Mouse (Mus musculus) testis, postnatal 10 days (tissue): ENCODE data around the gene Ncoa3.

Experiments used
- DNase-seq: peaks from one replicate; pipeline ENCODE4 v3.0.0; 2021; ENCODE audit warnings: low spot score

The Ncoa3 gene

GRCm38 (mm10) chr2:166002429-166002828 is 10.0 kb downstream of the Ncoa3 start:
- no peak for DNase-seq

GRCm38 (mm10) chr2:166003004-166003403 is 10.6 kb downstream of the Ncoa3 start:
- no peak for DNase-seq

GRCm38 (mm10) chr2:166007046-166007445 is 14.6 kb downstream of the Ncoa3 start:
- no peak for DNase-seq

DNA sequence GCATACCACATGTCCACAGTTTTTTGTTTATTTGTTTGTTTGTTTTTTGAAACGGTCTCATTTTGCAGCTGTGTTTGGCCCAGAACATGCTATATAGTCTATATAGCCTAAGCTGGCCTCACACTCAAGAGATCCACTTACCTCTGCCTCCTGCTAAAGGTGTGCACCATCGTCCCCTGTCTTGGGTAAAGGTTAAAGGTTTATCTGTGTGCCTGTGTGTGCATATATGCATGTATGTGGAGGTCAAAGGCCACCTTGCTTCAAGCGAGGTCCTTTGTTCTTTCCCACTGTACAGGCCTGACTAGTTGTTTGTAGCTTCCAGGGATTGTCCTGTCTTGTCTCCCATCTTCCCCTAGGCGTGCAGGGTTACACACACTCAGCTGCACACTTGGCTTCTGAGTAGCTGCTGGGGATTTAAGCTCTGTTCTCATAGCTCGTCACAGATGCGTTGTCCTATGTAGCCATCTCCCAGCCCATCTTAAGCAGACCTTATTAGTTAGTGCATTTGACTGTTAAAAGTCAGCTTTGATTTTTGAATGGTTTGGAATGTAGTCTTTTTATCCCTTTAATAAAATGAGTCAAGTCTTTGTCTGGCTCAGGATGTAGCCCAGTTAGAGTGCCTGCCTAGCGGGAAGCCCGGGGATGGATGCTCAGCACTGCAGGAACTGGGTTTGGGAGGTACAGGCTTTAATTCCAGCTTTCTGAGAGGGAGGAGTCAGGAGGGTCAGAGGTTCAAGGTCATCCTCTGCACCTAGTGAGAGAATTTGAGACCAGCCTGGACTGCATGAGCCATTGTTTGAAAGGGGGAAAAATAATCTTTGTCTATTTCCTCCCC is 16.3 kb downstream of the Ncoa3 start:
- DNase-seq = no peak

- no peak for DNase-seq
Observed at GRCm38 (mm10) chr2:166009393-166009947, 17.0 kb downstream of the Ncoa3 start.

DNA sequence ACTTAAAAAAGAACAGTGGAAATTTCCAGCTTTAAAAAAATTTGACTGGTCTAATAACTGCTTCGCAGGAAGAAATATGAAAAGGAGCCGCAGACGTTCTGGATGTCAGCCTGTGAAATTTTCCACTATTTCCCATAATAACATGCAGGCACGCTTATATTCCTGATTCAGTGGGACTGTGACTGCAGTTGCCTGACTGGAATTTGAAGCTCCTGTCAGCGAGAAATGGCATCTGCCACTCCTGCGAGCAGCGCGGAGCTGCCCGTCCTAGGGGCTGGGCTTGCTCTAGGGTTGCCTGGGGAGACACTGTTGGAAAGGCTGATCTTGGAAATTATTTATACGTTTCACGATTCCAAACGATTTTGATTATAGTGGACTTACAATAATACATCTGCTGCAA is 17.9 kb downstream of the Ncoa3 start:
- no peak for DNase-seq

DNA sequence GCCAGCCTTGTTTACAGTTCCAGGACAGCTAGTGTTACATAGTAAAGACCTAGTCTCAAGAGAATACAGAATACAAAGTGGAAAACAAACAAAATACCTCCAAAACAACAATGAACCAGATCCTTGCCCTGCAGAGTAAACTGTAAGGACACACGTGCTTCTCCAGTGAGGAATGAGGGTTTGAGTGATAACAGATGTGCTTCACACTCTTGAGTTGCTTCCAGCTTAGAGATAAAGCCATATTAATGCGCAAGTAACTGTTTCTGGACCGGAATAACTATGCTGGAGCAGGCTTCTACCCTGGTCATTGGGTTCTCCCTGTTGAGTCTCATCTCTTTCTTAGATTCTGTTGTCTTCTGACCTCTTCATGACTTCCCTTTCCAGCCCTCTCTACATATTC is 19.0 kb downstream of the Ncoa3 start:
- no peak for DNase-seq

DNA sequence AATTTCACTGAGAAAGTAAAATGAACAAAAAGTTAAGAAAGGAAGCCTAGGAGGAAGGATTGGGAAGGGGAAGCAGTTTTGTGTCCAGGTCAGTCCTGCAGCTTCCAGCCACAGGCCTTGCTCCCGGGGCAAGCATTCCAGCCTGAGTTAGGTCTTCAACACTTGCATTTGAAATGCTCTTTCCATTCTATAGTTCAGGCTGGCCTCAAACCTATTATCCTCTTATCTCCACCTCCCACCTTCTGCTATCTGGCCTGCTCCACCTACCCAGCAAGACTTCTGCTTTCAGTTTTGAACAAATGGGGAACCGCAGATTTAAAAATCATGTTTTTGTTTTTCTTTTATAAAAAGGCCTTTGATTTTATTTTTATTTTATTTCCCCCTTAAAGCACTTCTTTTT is 19.7 kb downstream of the Ncoa3 start:
- no peak for DNase-seq

- DNase-seq = no peak
Observed at GRCm38 (mm10) chr2:166018769-166019168, 26.3 kb downstream of the Ncoa3 start.

GRCm38 (mm10) chr2:166020026-166020425 is 27.6 kb downstream of the Ncoa3 start:
- no peak for DNase-seq

DNA sequence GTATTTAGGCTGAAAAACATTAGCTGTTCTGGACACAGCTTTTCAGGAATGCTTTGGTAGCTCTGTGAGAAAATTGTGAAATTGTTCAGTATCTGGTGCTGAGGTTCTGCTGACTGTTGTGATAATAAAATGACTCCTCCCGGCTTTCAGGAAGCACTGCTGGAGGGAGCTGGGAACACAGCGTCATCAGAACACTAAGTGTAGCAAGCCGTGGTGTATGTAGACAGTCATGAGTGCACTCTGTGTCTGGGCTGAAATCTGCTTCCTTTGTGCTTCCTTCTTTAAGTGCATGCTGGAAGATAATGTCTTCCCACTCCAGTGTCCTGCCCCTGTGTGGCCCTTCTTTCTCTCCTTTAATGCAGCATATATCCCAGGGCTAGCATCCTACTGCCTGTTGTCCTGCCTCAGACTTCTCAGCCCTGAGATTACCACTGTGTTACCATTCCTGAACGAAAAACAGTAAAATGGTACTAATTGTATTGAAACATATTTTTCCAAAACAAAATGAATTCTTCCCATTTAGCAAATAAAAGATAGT is 28.7 kb downstream of the Ncoa3 start:
- no peak for DNase-seq

GRCm38 (mm10) chr2:166021642-166022041 is 29.2 kb downstream of the Ncoa3 start:
- DNase-seq = no peak

DNA sequence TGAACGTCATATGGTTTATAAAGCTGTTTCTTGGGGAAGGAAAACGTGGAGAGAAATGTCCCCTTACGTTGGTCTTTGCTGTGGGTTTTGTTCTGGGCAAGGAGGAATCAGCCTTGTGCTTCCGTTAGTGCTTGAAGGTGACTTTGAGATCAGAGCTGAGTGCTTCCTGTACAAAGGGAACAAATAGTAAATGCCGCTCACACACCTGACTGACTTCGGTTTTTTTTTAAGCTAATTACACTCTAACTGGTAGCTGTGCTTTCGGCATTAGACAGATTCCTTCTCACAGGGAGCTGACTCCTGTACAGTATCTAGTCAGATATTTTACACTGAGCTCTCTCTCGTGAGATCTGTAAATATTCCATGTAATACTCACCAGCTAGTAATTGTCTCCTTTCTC is 29.9 kb downstream of the Ncoa3 start:
- DNase-seq = no peak

DNA sequence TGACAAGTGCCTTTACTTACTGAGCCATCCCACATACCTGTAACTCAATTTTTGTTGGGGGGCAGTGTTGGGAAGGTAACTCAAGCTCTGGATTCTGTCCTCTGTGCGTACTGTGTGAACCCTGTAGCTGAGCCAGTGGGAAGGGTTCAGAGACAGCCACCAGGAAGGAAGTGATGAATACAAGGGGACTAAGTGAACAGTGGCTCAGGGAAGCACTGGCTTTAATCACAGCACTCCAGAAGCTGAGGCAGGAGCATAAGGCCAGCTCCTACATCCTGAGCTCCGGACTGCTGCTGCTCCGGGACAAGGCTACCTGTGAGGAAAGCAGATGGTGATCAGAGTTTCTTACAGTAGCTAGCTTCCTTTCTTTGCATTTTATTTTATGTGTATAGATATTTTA is 31.6 kb downstream of the Ncoa3 start:
- no peak for DNase-seq

GRCm38 (mm10) chr2:166024621-166025020 is 32.2 kb downstream of the Ncoa3 start:
- no peak for DNase-seq

DNA sequence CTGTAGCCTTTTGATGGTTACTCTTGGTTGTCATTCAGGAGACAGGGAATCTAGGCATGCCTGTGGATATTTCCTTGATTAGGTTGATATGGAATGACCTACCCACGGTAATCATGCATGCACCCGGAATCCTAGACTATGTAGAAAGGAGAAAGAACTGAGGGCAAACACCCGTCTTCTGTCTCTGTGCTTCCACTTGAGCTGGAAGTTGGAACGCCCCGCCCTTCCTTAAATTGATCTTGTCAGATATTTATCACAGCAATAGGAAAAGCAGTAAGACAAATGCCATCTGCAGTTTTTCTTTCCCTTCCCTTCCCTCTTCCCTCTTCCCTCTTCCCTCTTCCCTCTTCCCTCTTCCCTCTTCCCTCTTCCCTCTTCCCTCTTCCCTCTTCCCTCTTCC is 33.5 kb downstream of the Ncoa3 start:
- DNase-seq = no peak

- no peak for DNase-seq
Observed at GRCm38 (mm10) chr2:166027834-166028233, 35.4 kb downstream of the Ncoa3 start.

GRCm38 (mm10) chr2:166029232-166029631 is 36.8 kb downstream of the Ncoa3 start:
- DNase-seq = no peak

- no peak for DNase-seq
Observed at GRCm38 (mm10) chr2:166030256-166030995, 38.0 kb downstream of the Ncoa3 start.

- no peak for DNase-seq
Observed at GRCm38 (mm10) chr2:166031120-166031929, 38.9 kb downstream of the Ncoa3 start.

GRCm38 (mm10) chr2:166032628-166033027 is 40.2 kb downstream of the Ncoa3 start:
- no peak for DNase-seq

DNA sequence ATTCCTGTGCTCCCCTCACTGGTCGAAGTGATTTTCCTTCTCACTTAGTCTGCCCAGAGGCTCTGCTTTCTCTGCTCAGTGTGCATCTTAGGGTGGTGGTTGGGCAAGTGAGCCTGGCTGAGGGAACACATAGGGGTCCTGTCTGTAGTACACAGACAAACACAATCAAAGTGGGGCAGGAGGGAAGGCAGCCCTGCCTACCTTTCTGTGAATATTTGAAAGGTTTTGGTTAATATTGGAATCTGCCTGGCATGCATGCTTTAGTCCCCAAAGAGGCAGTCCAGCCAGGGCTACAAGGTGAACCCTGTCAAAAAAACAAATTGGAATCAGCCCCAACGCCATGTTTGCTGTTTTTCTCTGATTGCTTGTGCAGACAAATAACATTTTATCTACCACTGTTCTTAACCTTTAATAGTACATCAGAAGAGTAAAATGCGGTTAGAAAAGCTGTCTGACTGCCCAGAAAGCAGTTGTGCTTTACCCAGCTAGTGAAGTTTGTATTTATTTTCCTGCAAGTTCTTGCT is 42.6 kb downstream of the Ncoa3 start:
- DNase-seq = no peak
